Comparison of ENCODE assay signal across 9 mouse cellular contexts in genomic region chr7:116198407-116198806, GRCm38 (mm10).
DNase-seq lines count a peak whose midpoint lies in the region; ATAC-seq and TF ChIP-seq lines count a peak whose summit lies in the region.
"Had no signal": no experiment of that assay in that cellular context is flagged by ENCODE, and none has a peak within 500 bp of the region (broad histone marks: within the 10 kb centered on the region; RNA-seq: fewer than 3 reads in every experiment).

No protein-coding gene starts in this region.

- H3K4me2 ChIP-seq in heart, postnatal 0 days (ENCODE audit: low read depth, low read length), result peak overlapping the region; percentile 27
- H3K4me2 ChIP-seq in lung, embryonic 15.5 days, result peak overlapping the region; percentile 27; the same call in 1 of the 2 replicates
- H3K4me2 ChIP-seq in midbrain, embryonic 15.5 days, result no peak overlapping the region

- WGBS in heart, postnatal 0 days, result 3% methylated on average over 7 of the region's 7 CpGs
- 2% methylated on average over 7 of the region's 7 CpGs for WGBS in lung, embryonic 15.5 days
- 25% methylated on average over 7 of the region's 7 CpGs for WGBS in midbrain, embryonic 15.5 days

- peak overlapping the region; percentile 65 for H3K27ac ChIP-seq in heart, postnatal 0 days (ENCODE audit: low read depth)
- peak overlapping the region; percentile 79 for H3K27ac ChIP-seq in lung, embryonic 15.5 days
- no peak overlapping the region for H3K27ac ChIP-seq in midbrain, embryonic 15.5 days
- H3K27ac ChIP-seq: macrophage had no signal

- peak; percentile 93 for DNase-seq in heart, adult 11 months
- DNase-seq in heart, adult 8-10 months (ENCODE audit: low spot score), result no peak
- peak; percentile 5 for DNase-seq in NIH3T3 (ENCODE audit: low read depth)
- DNase-seq in heart, postnatal 0 days (ENCODE audit: low spot score), result peak; percentile 65
- DNase-seq in retina, postnatal 1 day, result no peak
- DNase-seq in left cerebral cortex, adult 18-20 months (ENCODE audit: low spot score in 2 of 2), result no peak

- H3K4me1 ChIP-seq in heart, postnatal 0 days (ENCODE audit: control insufficient read depth, insufficient read depth), result peaks cover 69% of the 10 kb centered on the region
- H3K4me1 ChIP-seq in lung, embryonic 15.5 days, result peaks cover 33% of the 10 kb centered on the region
- H3K4me1 ChIP-seq in midbrain, embryonic 15.5 days, result no peaks in the 10 kb centered on the region

- peak overlapping the region; percentile 11; the same call in 1 of the 2 replicates for H3K4me3 ChIP-seq in heart, postnatal 0 days (ENCODE audit: low read depth, low read length)
- no peak overlapping the region for H3K4me3 ChIP-seq in lung, embryonic 15.5 days
- H3K4me3 ChIP-seq in midbrain, embryonic 15.5 days, result no peak overlapping the region

- H3K9me3 ChIP-seq in heart, postnatal 0 days (replicated peaks; ENCODE audit: control insufficient read depth, low read length), result no peaks in the 10 kb centered on the region
- no peaks in the 10 kb centered on the region for H3K9me3 ChIP-seq in lung, embryonic 15.5 days
- no peaks in the 10 kb centered on the region for H3K9me3 ChIP-seq in midbrain, embryonic 15.5 days

- TF ChIP-seq CTCF in heart, postnatal 0 days (IDR thresholded peaks at IDR 0.05; ENCODE audit: low read depth), result peak; percentile 39

- H3K9ac ChIP-seq in heart, postnatal 0 days (replicated peaks; ENCODE audit: low read depth, low read length), result no peak overlapping the region
- no peak overlapping the region for H3K9ac ChIP-seq in lung, embryonic 15.5 days
- no peak overlapping the region for H3K9ac ChIP-seq in midbrain, embryonic 15.5 days

- H3K36me3 ChIP-seq in heart, postnatal 0 days (replicated peaks; ENCODE audit: control insufficient read depth, insufficient read depth, low read length), result no peaks in the 10 kb centered on the region
- no peaks in the 10 kb centered on the region for H3K36me3 ChIP-seq in lung, embryonic 15.5 days
- no peaks in the 10 kb centered on the region for H3K36me3 ChIP-seq in midbrain, embryonic 15.5 days (replicated peaks)

- ATAC-seq in heart, postnatal 0 days (ENCODE audit: insufficient read depth, low read depth), result peak; percentile 81
- peak; percentile 83; the same call in 1 of the 2 replicates for ATAC-seq in lung, embryonic 15.5 days (ENCODE audit: borderline replicate concordance, extremely low read depth, low FRiP score, low TSS enrichment)
- ATAC-seq in midbrain, embryonic 15.5 days (replicated peaks), result no peak

- TF ChIP-seq EP300 in heart, postnatal 0 days (IDR thresholded peaks at IDR 0.05; ENCODE audit: low read depth), result no peak

- H3K27me3 ChIP-seq in heart, postnatal 0 days (ENCODE audit: control insufficient read depth, insufficient read depth, low read length), result no peaks in the 10 kb centered on the region
- H3K27me3 ChIP-seq in lung, embryonic 15.5 days, result no peaks in the 10 kb centered on the region
- H3K27me3 ChIP-seq in midbrain, embryonic 15.5 days (replicated peaks), result no peaks in the 10 kb centered on the region

Comparison
In these comparisons a context has a peak if more than half of its experiments do, and no peak if none do; other contexts are left out.
1. DNase-seq: peak in heart, adult 11 months (single experiment), NIH3T3 (single experiment) and heart, postnatal 0 days (single experiment); none in heart, adult 8-10 months (single experiment), retina, postnatal 1 day (single experiment) and left cerebral cortex, adult 18-20 months (0 of 2).